Mouse (Mus musculus): ENCODE data around the gene Usp1.
"Not testable (repeated sequence)": the region's sequence is repeated elsewhere in the genome, so short reads cannot be mapped to it uniquely, and the experiment has no call there.

The Usp1 gene

GRCm38 (mm10) chr4:98923568-98924070 lies at the start of gene Usp1:
Usp1 (plus strand) TSS chr4:98923810.
- DNase-seq, result no peak

- DNase-seq, result no peak
These were observed 40.9 kb upstream of the Usp1 start for GRCm38 (mm10) chr4:98882706-98883105.

GRCm38 (mm10) chr4:98886377-98886776 lies 37.2 kb upstream of the Usp1 start:
- DNase-seq, result no peak

- peak; percentile 10 to 29 for DNase-seq
These were observed 36.5 kb upstream of the Usp1 start for GRCm38 (mm10) chr4:98887148-98887547.

- DNase-seq, result no peak
These were observed 13.4 kb upstream of the Usp1 start for GRCm38 (mm10) chr4:98910246-98910645.

- DNase-seq, result no peak
These were observed 5.9 kb upstream of the Usp1 start for GRCm38 (mm10) chr4:98917724-98918123.

GRCm38 (mm10) chr4:98918204-98918603 lies 5.4 kb upstream of the Usp1 start:
- DNase-seq, result no peak

GRCm38 (mm10) chr4:98920896-98921295 lies 2.7 kb upstream of the Usp1 start:
- DNase-seq, result no peak

GRCm38 (mm10) chr4:98922061-98922642 lies 1.5 kb upstream of the Usp1 start:
- DNase-seq, result peak in 1 of 2 experiments; percentile 4

- DNase-seq, result peak; percentile 98 to 99
These were observed 705 bp upstream of the Usp1 start for GRCm38 (mm10) chr4:98922643-98923567.

GRCm38 (mm10) chr4:98924071-98924905 lies 678 bp downstream of the Usp1 start:
- peak; percentile 45 to 46 for DNase-seq

- no peak for DNase-seq
These were observed 1.2 kb downstream of the Usp1 start for GRCm38 (mm10) chr4:98924906-98925178.

- no peak for DNase-seq
These were observed 1.7 kb downstream of the Usp1 start for GRCm38 (mm10) chr4:98925250-98925781.

GRCm38 (mm10) chr4:98936036-98936435 lies 12.4 kb downstream of the Usp1 start:
- no peak for DNase-seq

- DNase-seq, result not testable (repeated sequence)
These were observed 14.6 kb downstream of the Usp1 start for GRCm38 (mm10) chr4:98938210-98938609.

- DNase-seq, result no peak
These were observed 27.0 kb downstream of the Usp1 start for GRCm38 (mm10) chr4:98950563-98950962.

- DNase-seq, result no peak
These were observed 32.4 kb downstream of the Usp1 start for GRCm38 (mm10) chr4:98955986-98956385.

- no peak for DNase-seq
These were observed 36.6 kb downstream of the Usp1 start for GRCm38 (mm10) chr4:98960243-98960642.

- DNase-seq, result no peak
These were observed 46.3 kb downstream of the Usp1 start for GRCm38 (mm10) chr4:98969946-98970345.

- no peak for DNase-seq
These were observed 52.1 kb downstream of the Usp1 start for GRCm38 (mm10) chr4:98975741-98976140.

- not testable (repeated sequence) for DNase-seq
These were observed 54.7 kb downstream of the Usp1 start for GRCm38 (mm10) chr4:98978288-98978687.

GRCm38 (mm10) chr4:98978693-98979092 lies 55.1 kb downstream of the Usp1 start:
- DNase-seq, result no peak

GRCm38 (mm10) chr4:98979976-98980375 lies 56.4 kb downstream of the Usp1 start:
- not testable (repeated sequence) for DNase-seq

All from lung, adult 18-20 months (tissue).